24 mouse cellular contexts compared by ENCODE assay signal in genomic region chr15:12314584-12314983, GRCm38 (mm10). TPM values are rescaled to one million over a fixed set of nuclear protein-coding genes. Genes with fewer than 3 reads are reported as not detected.
DNase-seq lines count a peak whose midpoint lies in the region; ATAC-seq and TF ChIP-seq lines count a peak whose summit lies in the region.
"Had no signal": no experiment of that assay in that cellular context is flagged by ENCODE, and none has a peak within 500 bp of the region (broad histone marks: within the 10 kb centered on the region; RNA-seq: fewer than 3 reads in every experiment).

No protein-coding gene starts in this region.

- ATAC-seq in kidney, embryonic 15.5 days (replicated peaks; ENCODE audit: low FRiP score): peak; percentile 54
- ATAC-seq in kidney, postnatal 0 days (replicated peaks; ENCODE audit: low FRiP score, low read depth): peak; percentile 81; the same call in 1 of the 2 replicates
- ATAC-seq: forebrain, embryonic 14.5 days had no signal

- H3K27me3 ChIP-seq in kidney, embryonic 15.5 days: no peaks in the 10 kb centered on the region
- no peaks in the 10 kb centered on the region for H3K27me3 ChIP-seq in kidney, postnatal 0 days (ENCODE audit: insufficient read depth, low read length)
- H3K27me3 ChIP-seq: embryonic facial prominence, embryonic 15.5 days had no signal

- TF ChIP-seq CTCF in kidney, postnatal 0 days (IDR thresholded peaks at IDR 0.05; ENCODE audit: low read depth): no peak

- peak; percentile 41 for DNase-seq in kidney, adult 9 months
- no peak for DNase-seq in kidney, postnatal 36 days
- DNase-seq in kidney, postnatal 25 days: no peak
- peak; percentile 40 for DNase-seq in kidney, postnatal 0 days (ENCODE audit: low spot score)
- no peak for DNase-seq in kidney, adult 11 months
- DNase-seq: adrenal gland, adult 2 months; adrenal gland, postnatal 10 days; adrenal gland, postnatal 25 days; cerebellum, adult 11 months; cerebellum, adult 18-20 months; cerebellum, adult 8-10 months; cerebellum, adult 9-11 months; cerebellum, postnatal 14 days; cerebellum, postnatal 36 days; embryo, embryonic 11 days had no signal

- 18% methylated on average over 5 of the region's 5 CpGs for WGBS in kidney, embryonic 15.5 days
- 32% methylated on average over 5 of the region's 5 CpGs for WGBS in kidney, postnatal 0 days

- H3K27ac ChIP-seq in kidney, embryonic 15.5 days: no peak overlapping the region
- H3K27ac ChIP-seq in kidney, postnatal 0 days: no peak overlapping the region
- H3K27ac ChIP-seq: embryonic facial prominence, embryonic 13.5 days; embryonic facial prominence, embryonic 15.5 days; forebrain, embryonic 10.5 days; forebrain, embryonic 12.5 days had no signal

- H3K4me1 ChIP-seq in kidney, embryonic 15.5 days: peaks cover 11% of the 10 kb centered on the region; the same call in 1 of the 2 replicates
- no peaks in the 10 kb centered on the region for H3K4me1 ChIP-seq in kidney, postnatal 0 days (replicated peaks; ENCODE audit: insufficient read depth, low read length)
- H3K4me1 ChIP-seq: embryonic facial prominence, embryonic 13.5 days; embryonic facial prominence, embryonic 15.5 days; forebrain, embryonic 12.5 days had no signal

- no peaks in the 10 kb centered on the region for H3K9me3 ChIP-seq in kidney, embryonic 15.5 days (replicated peaks)
- no peaks in the 10 kb centered on the region for H3K9me3 ChIP-seq in kidney, postnatal 0 days (replicated peaks; ENCODE audit: low read length)
- H3K9me3 ChIP-seq: embryonic facial prominence, embryonic 13.5 days; embryonic facial prominence, embryonic 15.5 days; forebrain, embryonic 10.5 days; forebrain, embryonic 12.5 days had no signal

- H3K9ac ChIP-seq in kidney, embryonic 15.5 days: no peak overlapping the region
- no peak overlapping the region for H3K9ac ChIP-seq in kidney, postnatal 0 days (ENCODE audit: low read depth, low read length)
- H3K9ac ChIP-seq: embryonic facial prominence, embryonic 13.5 days; embryonic facial prominence, embryonic 15.5 days; forebrain, embryonic 12.5 days had no signal

- no peak overlapping the region for H3K4me2 ChIP-seq in kidney, embryonic 15.5 days
- no peak overlapping the region for H3K4me2 ChIP-seq in kidney, postnatal 0 days (ENCODE audit: low read length)
- H3K4me2 ChIP-seq: embryonic facial prominence, embryonic 13.5 days; embryonic facial prominence, embryonic 15.5 days; forebrain, embryonic 12.5 days had no signal

- H3K4me3 ChIP-seq in kidney, embryonic 15.5 days (replicated peaks): no peak overlapping the region
- no peak overlapping the region for H3K4me3 ChIP-seq in kidney, postnatal 0 days (replicated peaks; ENCODE audit: low read depth, low read length)
- H3K4me3 ChIP-seq: embryonic facial prominence, embryonic 13.5 days; embryonic facial prominence, embryonic 15.5 days; erythroblast, embryonic 14.5 days; forebrain, embryonic 10.5 days; forebrain, embryonic 12.5 days had no signal

- no peaks in the 10 kb centered on the region for H3K36me3 ChIP-seq in kidney, embryonic 15.5 days
- H3K36me3 ChIP-seq in kidney, postnatal 0 days (ENCODE audit: insufficient read depth, low read length): no peaks in the 10 kb centered on the region
- H3K36me3 ChIP-seq: embryonic facial prominence, embryonic 13.5 days; embryonic facial prominence, embryonic 15.5 days; forebrain, embryonic 10.5 days; forebrain, embryonic 12.5 days had no signal

RNA-seq across cellular contexts. Expression of gene Golph3, which starts 6.7 kb away (rescaled TPM):
- 84.5 and 90.9 TPM in 2 replicates for polyA plus RNA-seq in kidney, embryonic 15.5 days (2015; fragmentation: Nextera tagmentation; extraction: Ambion mirVana)
- polyA plus RNA-seq in kidney, postnatal 0 days (2015; fragmentation: Nextera tagmentation; extraction: Ambion mirVana): 88.7 and 95.6 TPM in 2 replicates

RNA-seq across cellular contexts. Expression of gene 1810049J17Rik, which starts 7.1 kb away (rescaled TPM):
- polyA plus RNA-seq in kidney, embryonic 15.5 days (2015; fragmentation: Nextera tagmentation; extraction: Ambion mirVana): 1.2 TPM in 1 of 2 replicates, not detected in the other
- 0.45 and 1.9 TPM in 2 replicates for polyA plus RNA-seq in kidney, postnatal 0 days (2015; fragmentation: Nextera tagmentation; extraction: Ambion mirVana)
- polyA plus RNA-seq: brain, embryonic 14.5 days; embryonic facial prominence, embryonic 11.5 days; embryonic facial prominence, embryonic 13.5 days; erythroblast, embryonic 14.5 days; forebrain, embryonic 10.5 days; forebrain, embryonic 12.5 days had no signal

Comparison
In these comparisons a context has a peak if more than half of its experiments do, and no peak if none do; other contexts are left out.
1. DNase-seq: peak in kidney, adult 9 months (single experiment) and kidney, postnatal 0 days (single experiment); none in kidney, postnatal 36 days (0 of 2), kidney, postnatal 25 days (0 of 2) and kidney, adult 11 months (single experiment).